10 mouse cellular contexts compared by ENCODE assay signal in the genomic region with DNA sequence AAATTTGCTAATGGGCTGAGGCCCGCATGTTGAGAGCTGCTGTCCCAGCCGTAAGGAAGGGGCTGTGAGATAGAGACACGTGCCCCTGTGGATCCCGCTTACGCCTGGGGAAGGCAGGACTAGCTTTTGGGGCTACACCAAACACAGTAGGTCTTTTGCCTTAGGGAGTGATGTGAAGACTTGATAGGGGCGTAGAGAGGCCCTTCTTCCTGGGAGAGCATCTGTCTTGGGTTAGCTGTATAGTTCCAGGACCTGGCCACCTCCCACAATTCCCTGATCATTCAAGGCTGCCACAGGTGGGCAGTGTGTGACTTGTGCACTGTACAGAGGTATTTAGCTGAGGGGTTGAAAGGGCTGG. TPM values are rescaled to one million over a fixed set of nuclear protein-coding genes. Genes with fewer than 3 reads are reported as not detected.
DNase-seq lines count a peak whose midpoint lies in the region; ATAC-seq and TF ChIP-seq lines count a peak whose summit lies in the region.
"Had no signal": no experiment of that assay in that cellular context is flagged by ENCODE, and none has a peak within 500 bp of the region (broad histone marks: within the 10 kb centered on the region; RNA-seq: fewer than 3 reads in every experiment).

No protein-coding gene starts in this region.

- no peak for ATAC-seq in forebrain, embryonic 13.5 days
- ATAC-seq in forebrain, embryonic 14.5 days: no peak
- ATAC-seq in neural tube, embryonic 12.5 days (ENCODE audit: low FRiP score, low read depth): no peak
- ATAC-seq in liver, postnatal 0 days: no peak
- ATAC-seq in stomach, embryonic 16.5 days (ENCODE audit: insufficient read depth, low FRiP score): no peak

- peaks cover 13% of the 10 kb centered on the region; the same call in 1 of the 2 replicates for H3K36me3 ChIP-seq in forebrain, embryonic 13.5 days (ENCODE audit: poor library complexity, severe bottlenecking)
- H3K36me3 ChIP-seq in forebrain, embryonic 14.5 days (ENCODE audit: control insufficient read depth, insufficient read depth, low read length): 0 out of 2 replicates have a peak, but pooled peaks cover 3% of the 10 kb centered on the region
- H3K36me3 ChIP-seq in neural tube, embryonic 12.5 days: peaks cover 3% of the 10 kb centered on the region; the same call in 1 of the 2 replicates
- H3K36me3 ChIP-seq in liver, postnatal 0 days (replicated peaks; ENCODE audit: insufficient read depth, low read length): peaks cover 16% of the 10 kb centered on the region
- H3K36me3 ChIP-seq in stomach, embryonic 16.5 days (ENCODE audit: control insufficient read depth, insufficient read depth, low read length): peaks cover 3% of the 10 kb centered on the region; the same call in 1 of the 2 replicates

- DNase-seq in forebrain, embryonic 14.5 days (ENCODE audit: low spot score): no peak
- DNase-seq in neural tube, embryonic 10.5 days (ENCODE audit: extremely low spot score, low spot score): no peak
- DNase-seq in liver, postnatal 0 days: no peak
- DNase-seq in ovary, adult 18-20 months (ENCODE audit: low spot score): no peak
- no peak for DNase-seq in cerebellum, adult 8-10 months

- H3K4me1 ChIP-seq in forebrain, embryonic 13.5 days: peaks cover 79% of the 10 kb centered on the region
- peaks cover 46% of the 10 kb centered on the region for H3K4me1 ChIP-seq in forebrain, embryonic 14.5 days (ENCODE audit: control insufficient read depth, insufficient read depth, low read length)
- peaks cover 71% of the 10 kb centered on the region for H3K4me1 ChIP-seq in neural tube, embryonic 12.5 days
- peaks cover 74% of the 10 kb centered on the region for H3K4me1 ChIP-seq in liver, postnatal 0 days (ENCODE audit: insufficient read depth)
- H3K4me1 ChIP-seq in stomach, embryonic 16.5 days (ENCODE audit: control insufficient read depth, insufficient read depth, low read length): peaks cover 55% of the 10 kb centered on the region

- no peak for TF ChIP-seq EP300 in liver, postnatal 0 days (IDR thresholded peaks at IDR 0.05; ENCODE audit: low read depth)

- H3K4me2 ChIP-seq in forebrain, embryonic 13.5 days: peak overlapping the region; percentile 78; the same call in 1 of the 2 replicates
- no peak overlapping the region for H3K4me2 ChIP-seq in forebrain, embryonic 14.5 days (ENCODE audit: low read length)
- peak overlapping the region; percentile 77 for H3K4me2 ChIP-seq in neural tube, embryonic 12.5 days (replicated peaks)
- peak overlapping the region; percentile 90 for H3K4me2 ChIP-seq in liver, postnatal 0 days (ENCODE audit: low read depth, low read length)
- peak overlapping the region; percentile 73 for H3K4me2 ChIP-seq in stomach, embryonic 16.5 days (ENCODE audit: low read depth, low read length)

- H3K9ac ChIP-seq in forebrain, embryonic 13.5 days: no peak overlapping the region
- H3K9ac ChIP-seq in forebrain, embryonic 14.5 days (ENCODE audit: low read length): no peak overlapping the region
- H3K9ac ChIP-seq in neural tube, embryonic 12.5 days: no peak overlapping the region
- peak overlapping the region; percentile 90 for H3K9ac ChIP-seq in liver, postnatal 0 days (replicated peaks)
- H3K9ac ChIP-seq in stomach, embryonic 16.5 days (ENCODE audit: low read length): peak overlapping the region; percentile 86; the same call in 1 of the 2 replicates

- TF ChIP-seq CTCF in liver, postnatal 0 days (IDR thresholded peaks at IDR 0.05; ENCODE audit: low read depth): peak; percentile 37; the same call in 1 of the 2 replicates

- no peaks in the 10 kb centered on the region for H3K9me3 ChIP-seq in forebrain, embryonic 13.5 days (replicated peaks)
- H3K9me3 ChIP-seq in forebrain, embryonic 14.5 days (replicated peaks; ENCODE audit: control insufficient read depth, low read length): no peaks in the 10 kb centered on the region
- H3K9me3 ChIP-seq in neural tube, embryonic 12.5 days: no peaks in the 10 kb centered on the region
- no peaks in the 10 kb centered on the region for H3K9me3 ChIP-seq in liver, postnatal 0 days (ENCODE audit: low read length)
- no peaks in the 10 kb centered on the region for H3K9me3 ChIP-seq in stomach, embryonic 16.5 days (replicated peaks; ENCODE audit: control insufficient read depth, low read length)
- H3K9me3 ChIP-seq: heart, embryonic 10.5 days had no signal

- H3K4me3 ChIP-seq in forebrain, embryonic 13.5 days: no peak overlapping the region
- H3K4me3 ChIP-seq in forebrain, embryonic 14.5 days (ENCODE audit: low read depth, low read length): no peak overlapping the region
- no peak overlapping the region for H3K4me3 ChIP-seq in neural tube, embryonic 12.5 days
- H3K4me3 ChIP-seq in liver, postnatal 0 days (ENCODE audit: low read depth, low read length): peak overlapping the region; percentile 87
- peak overlapping the region; percentile 8; the same call in 1 of the 2 replicates for H3K4me3 ChIP-seq in stomach, embryonic 16.5 days (replicated peaks; ENCODE audit: low read length)
- H3K4me3 ChIP-seq: heart, embryonic 10.5 days had no signal

- 87% methylated on average over 6 of the region's 6 CpGs for WGBS in forebrain, embryonic 13.5 days
- 88% methylated on average over 6 of the region's 6 CpGs for WGBS in forebrain, embryonic 14.5 days
- 62% methylated on average over 6 of the region's 6 CpGs for WGBS in neural tube, embryonic 12.5 days
- 70% methylated on average over 6 of the region's 6 CpGs for WGBS in liver, postnatal 0 days (ENCODE audit: insufficient replicate concordance)
- WGBS in stomach, embryonic 16.5 days: 80% methylated on average over 6 of the region's 6 CpGs

- H3K27me3 ChIP-seq in forebrain, embryonic 13.5 days: no peaks in the 10 kb centered on the region
- no peaks in the 10 kb centered on the region for H3K27me3 ChIP-seq in forebrain, embryonic 14.5 days (replicated peaks; ENCODE audit: control insufficient read depth, insufficient read depth, low read length)
- H3K27me3 ChIP-seq in neural tube, embryonic 12.5 days (replicated peaks): no peaks in the 10 kb centered on the region
- no peaks in the 10 kb centered on the region for H3K27me3 ChIP-seq in liver, postnatal 0 days (ENCODE audit: insufficient read depth, low read length)
- H3K27me3 ChIP-seq in stomach, embryonic 16.5 days (ENCODE audit: control insufficient read depth, insufficient read depth, low read length): no peaks in the 10 kb centered on the region

- no peak overlapping the region for H3K27ac ChIP-seq in forebrain, embryonic 13.5 days
- H3K27ac ChIP-seq in forebrain, embryonic 14.5 days (ENCODE audit: low read depth, low read length): no peak overlapping the region
- no peak overlapping the region for H3K27ac ChIP-seq in neural tube, embryonic 12.5 days
- H3K27ac ChIP-seq in liver, postnatal 0 days (ENCODE audit: low read depth): 0 out of 2 replicates have a peak overlapping the region, but pooled peaks have one; percentile 9
- peak overlapping the region; percentile 7; the same call in 1 of the 2 replicates for H3K27ac ChIP-seq in stomach, embryonic 16.5 days (ENCODE audit: low read length)
- H3K27ac ChIP-seq: heart, embryonic 10.5 days had no signal

RNA-seq across cellular contexts. Expression of gene Sema4b, which starts 13.9 kb away (rescaled TPM):
- polyA plus RNA-seq in forebrain, embryonic 13.5 days (2015; fragmentation: Nextera tagmentation; extraction: Ambion mirVana): 20.7 and 22.3 TPM in 2 replicates
- 11.6 and 12.8 TPM in 2 replicates for polyA plus RNA-seq in forebrain, embryonic 14.5 days (2014; fragmentation: Nextera tagmentation; extraction: Ambion mirVana)
- polyA plus RNA-seq in neural tube, embryonic 12.5 days (2016; fragmentation: Nextera tagmentation; extraction: Ambion mirVana): 18.9 and 20.5 TPM in 2 replicates
- polyA plus RNA-seq in liver, postnatal 0 days (2015; fragmentation: Nextera tagmentation; extraction: Ambion mirVana): 11.7 and 13.5 TPM in 2 replicates
- polyA plus RNA-seq in stomach, embryonic 16.5 days (2015; fragmentation: Nextera tagmentation; extraction: Ambion mirVana): 19.7 and 23.7 TPM in 2 replicates

RNA-seq across cellular contexts. Expression of gene Cib1, which starts 32.0 kb away (rescaled TPM):
- 34.4 and 37.8 TPM in 2 replicates for polyA plus RNA-seq in forebrain, embryonic 13.5 days (2015; fragmentation: Nextera tagmentation; extraction: Ambion mirVana)
- polyA plus RNA-seq in forebrain, embryonic 14.5 days (2014; fragmentation: Nextera tagmentation; extraction: Ambion mirVana): 32.7 and 38.5 TPM in 2 replicates
- polyA plus RNA-seq in neural tube, embryonic 12.5 days (2016; fragmentation: Nextera tagmentation; extraction: Ambion mirVana): 43.1 and 47.5 TPM in 2 replicates
- polyA plus RNA-seq in liver, postnatal 0 days (2015; fragmentation: Nextera tagmentation; extraction: Ambion mirVana): 79.4 and 89.2 TPM in 2 replicates
- 141 and 167 TPM in 2 replicates for polyA plus RNA-seq in stomach, embryonic 16.5 days (2015; fragmentation: Nextera tagmentation; extraction: Ambion mirVana)

RNA-seq across cellular contexts. Expression of gene Gdpgp1, which starts 32.1 kb away (rescaled TPM):
- 3.3 and 3.8 TPM in 2 replicates for polyA plus RNA-seq in forebrain, embryonic 13.5 days (2015; fragmentation: Nextera tagmentation; extraction: Ambion mirVana)
- polyA plus RNA-seq in forebrain, embryonic 14.5 days (2014; fragmentation: Nextera tagmentation; extraction: Ambion mirVana): 2.1 and 2.7 TPM in 2 replicates
- polyA plus RNA-seq in neural tube, embryonic 12.5 days (2016; fragmentation: Nextera tagmentation; extraction: Ambion mirVana): 4.9 and 5.0 TPM in 2 replicates
- polyA plus RNA-seq in liver, postnatal 0 days (2015; fragmentation: Nextera tagmentation; extraction: Ambion mirVana): 1.5 and 1.6 TPM in 2 replicates
- 4.0 and 4.7 TPM in 2 replicates for polyA plus RNA-seq in stomach, embryonic 16.5 days (2015; fragmentation: Nextera tagmentation; extraction: Ambion mirVana)

RNA-seq across cellular contexts. Expression of gene Ttll13, which starts 45.6 kb away (rescaled TPM):
- polyA plus RNA-seq in forebrain, embryonic 13.5 days (2015; fragmentation: Nextera tagmentation; extraction: Ambion mirVana): 0.97 and 1.8 TPM in 2 replicates
- polyA plus RNA-seq in forebrain, embryonic 14.5 days (2014; fragmentation: Nextera tagmentation; extraction: Ambion mirVana): 0.87 and 1.2 TPM in 2 replicates
- polyA plus RNA-seq in neural tube, embryonic 12.5 days (2016; fragmentation: Nextera tagmentation; extraction: Ambion mirVana): 1.2 and 2.0 TPM in 2 replicates
- 0.43 TPM in 2 replicates for polyA plus RNA-seq in liver, postnatal 0 days (2015; fragmentation: Nextera tagmentation; extraction: Ambion mirVana)
- polyA plus RNA-seq in stomach, embryonic 16.5 days (2015; fragmentation: Nextera tagmentation; extraction: Ambion mirVana): 0.56 and 1.1 TPM in 2 replicates
- polyA plus RNA-seq: C2C12 had no signal

Comparison
In these comparisons a context has a peak if more than half of its experiments do, and no peak if none do; other contexts are left out.
1. H3K27ac ChIP-seq: peak in liver, postnatal 0 days (single experiment) and stomach, embryonic 16.5 days (single experiment); none in forebrain, embryonic 13.5 days (single experiment), forebrain, embryonic 14.5 days (single experiment) and neural tube, embryonic 12.5 days (single experiment).
2. H3K4me3 ChIP-seq: peak in liver, postnatal 0 days (single experiment) and stomach, embryonic 16.5 days (single experiment); none in forebrain, embryonic 13.5 days (single experiment), forebrain, embryonic 14.5 days (single experiment) and neural tube, embryonic 12.5 days (single experiment).
3. H3K9ac ChIP-seq: peak in liver, postnatal 0 days (single experiment) and stomach, embryonic 16.5 days (single experiment); none in forebrain, embryonic 13.5 days (single experiment), forebrain, embryonic 14.5 days (single experiment) and neural tube, embryonic 12.5 days (single experiment).